Mouse (Mus musculus): ENCODE measurements at regions not wholly inside any gene's neighbourhood (a gene's known extent, or its start where the extent isn't known, plus 50 kb on each side); places are given as distances from the start of the nearest gene placed in this dataset.

GRCm38 (mm10) chr8:53338006-53338405 lies 173.5 kb upstream of the Aga start:
- no peak for TF ChIP-seq CTCF (IDR thresholded peaks at IDR 0.05)
- no peak for DNase-seq (ENCODE audit: extremely low spot score in 1 of 2, low spot score in 2 of 2)
- no peak overlapping the region for H3K4me3 ChIP-seq
- no peak overlapping the region for H3K27ac ChIP-seq
- intact Hi-C loops (cut with DNase I), result no loop called here

- intact Hi-C loops (cut with DNase I), result no loop called here
Measured at GRCm38 (mm10) chr8:53368640-53369039, 142.9 kb upstream of the Aga start.

DNA sequence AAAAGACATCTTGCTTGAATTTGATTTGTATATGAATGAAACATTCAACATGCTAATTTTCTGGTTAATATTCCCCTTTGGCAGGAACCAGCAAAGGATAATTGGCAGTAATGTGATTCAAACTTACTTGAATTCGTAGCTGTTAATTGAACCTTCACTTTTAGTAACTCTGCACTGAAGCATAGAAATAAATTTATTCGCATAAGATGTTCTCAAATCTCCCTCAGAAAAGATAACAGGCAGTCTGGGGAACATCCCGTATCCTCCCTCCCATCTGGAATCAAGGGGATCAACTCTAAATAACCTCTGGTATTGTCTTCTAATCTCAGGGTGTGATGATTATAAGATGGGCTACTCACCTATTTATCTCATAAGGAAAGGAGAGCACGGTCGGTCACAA lies 138.1 kb upstream of the Aga start:
- H3K4me3 ChIP-seq, result no peak overlapping the region

More at GRCm38 (mm10) chr8:53368640-53369039, 142.9 kb upstream of the Aga start:
- no peak for DNase-seq (ENCODE audit: extremely low spot score in 1 of 2, low spot score in 2 of 2)
- no peak overlapping the region for H3K27ac ChIP-seq
- H3K4me3 ChIP-seq, result no peak overlapping the region
- TF ChIP-seq CTCF (IDR thresholded peaks at IDR 0.05), result no peak

GRCm38 (mm10) chr8:53412101-53412500 lies 99.4 kb upstream of the Aga start:
- Histone ChIP-seq H3K4me3 (no peak overlapping the region), H3K27ac (no peak overlapping the region)
- TF ChIP-seq CTCF (IDR thresholded peaks at IDR 0.05), result peak; percentile 58
- no peak for DNase-seq (ENCODE audit: extremely low spot score in 1 of 2, low spot score in 2 of 2)
- intact Hi-C loops (cut with DNase I), result no loop called here

More for the DNA sequence above, 138.1 kb upstream of the Aga start:
- H3K27ac ChIP-seq, result no peak overlapping the region
- TF ChIP-seq CTCF (IDR thresholded peaks at IDR 0.05), result no peak
- no peak for DNase-seq (ENCODE audit: extremely low spot score in 1 of 2, low spot score in 2 of 2)
- intact Hi-C loops (cut with DNase I), result no loop called here

DNA sequence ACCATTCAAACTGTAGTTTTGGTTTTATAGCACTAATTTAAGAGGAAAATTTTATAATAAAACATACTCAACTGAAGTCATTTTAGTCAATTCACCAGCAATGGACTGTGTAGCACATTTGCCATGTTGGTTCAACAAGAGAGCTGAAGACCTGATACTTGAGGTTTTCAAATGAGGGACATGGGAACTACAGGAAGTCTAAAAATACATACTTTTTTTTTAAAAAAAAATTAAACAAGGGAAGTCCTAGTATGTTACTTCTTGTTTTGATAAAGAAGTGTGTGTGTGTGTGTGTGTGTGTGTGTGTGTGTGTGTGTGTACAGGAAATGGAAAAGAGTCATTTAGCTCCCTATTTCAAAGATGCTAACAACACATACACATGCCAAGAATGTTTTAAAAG lies 77.3 kb upstream of the Aga start:
- H3K27ac ChIP-seq, result no peak overlapping the region
- no peak for TF ChIP-seq CTCF (IDR thresholded peaks at IDR 0.05)
- H3K4me3 ChIP-seq, result no peak overlapping the region
- DNase-seq (ENCODE audit: extremely low spot score in 1 of 2, low spot score in 2 of 2), result no peak
- intact Hi-C loops (cut with DNase I), result no loop called here

DNA sequence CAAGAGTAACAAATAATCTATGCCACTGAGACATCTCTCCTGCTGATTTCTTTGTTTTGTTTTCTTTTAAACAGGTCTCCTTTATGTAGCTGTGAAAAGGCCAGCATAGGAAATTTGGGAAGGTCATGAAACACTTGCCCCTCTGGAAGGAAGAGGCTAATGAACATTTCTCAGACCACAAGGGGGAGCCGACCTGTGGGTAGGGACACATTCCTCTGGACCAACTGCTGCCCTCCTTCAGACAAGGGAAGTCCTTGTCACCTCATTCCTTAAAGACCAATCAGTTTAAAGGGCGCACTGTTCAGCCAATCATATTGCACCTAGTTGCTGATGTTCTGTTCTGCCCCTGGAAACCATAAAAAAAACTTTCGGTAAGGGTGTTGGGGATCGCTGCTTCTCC lies 75.8 kb upstream of the Aga start:
- DNase-seq (ENCODE audit: extremely low spot score in 1 of 2, low spot score in 2 of 2), result no peak
- no peak for TF ChIP-seq CTCF (IDR thresholded peaks at IDR 0.05)
- H3K4me3 ChIP-seq, result no peak overlapping the region
- intact Hi-C loops (cut with DNase I), result no loop called here
- no peak overlapping the region for H3K27ac ChIP-seq

DNA sequence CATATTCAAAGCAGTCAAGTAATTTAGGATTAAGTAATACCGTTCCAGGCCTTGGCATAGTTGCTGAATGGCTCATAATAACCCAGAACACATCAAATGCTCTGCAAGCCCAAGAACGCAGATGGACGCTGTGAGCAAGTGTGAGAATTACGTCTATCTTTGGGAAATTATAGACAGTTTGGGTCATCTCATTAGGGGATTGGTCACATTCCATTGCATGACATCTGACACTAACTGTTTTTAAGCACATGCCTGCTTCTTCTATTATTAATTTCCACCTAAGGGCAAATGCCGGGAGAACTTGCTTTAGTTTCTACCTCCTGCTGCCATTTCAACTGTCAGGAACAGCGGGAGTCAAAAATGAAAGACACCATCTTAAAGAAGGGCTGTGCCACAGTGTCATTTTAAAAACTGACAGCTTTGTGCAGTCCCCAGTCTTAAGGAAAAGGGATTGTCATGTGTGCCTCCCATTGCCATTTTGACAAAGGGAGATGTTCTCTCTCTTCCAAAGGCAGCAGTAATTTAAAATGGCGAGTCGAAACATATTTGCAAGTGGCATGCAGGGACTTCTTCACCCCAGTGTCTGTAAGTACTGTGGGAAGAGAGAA lies 64.7 kb upstream of the Aga start:
- H3K27ac ChIP-seq, result no peak overlapping the region
- DNase-seq (ENCODE audit: extremely low spot score in 1 of 2, low spot score in 2 of 2), result no peak
- no peak overlapping the region for H3K4me3 ChIP-seq
- intact Hi-C loops (cut with DNase I), result no loop called here
- TF ChIP-seq CTCF (IDR thresholded peaks at IDR 0.05), result no peak

Measured in left cerebral cortex, adult 2 months (tissue).